Mouse (Mus musculus) right cerebral cortex, postnatal 10 days (tissue): ENCODE results near the gene Dpy30.

Experiments used
- DNase-seq, 2 experiments: peaks; one replicate each; pipeline ENCODE4 v3.0.0; 2021; ENCODE audit warnings: low spot score in 2 of 2

Gene Dpy30

GRCm38 (mm10) chr17:74264333-74265155 is 59.2 kb downstream of the Dpy30 start:
- no peak for DNase-seq

DNA sequence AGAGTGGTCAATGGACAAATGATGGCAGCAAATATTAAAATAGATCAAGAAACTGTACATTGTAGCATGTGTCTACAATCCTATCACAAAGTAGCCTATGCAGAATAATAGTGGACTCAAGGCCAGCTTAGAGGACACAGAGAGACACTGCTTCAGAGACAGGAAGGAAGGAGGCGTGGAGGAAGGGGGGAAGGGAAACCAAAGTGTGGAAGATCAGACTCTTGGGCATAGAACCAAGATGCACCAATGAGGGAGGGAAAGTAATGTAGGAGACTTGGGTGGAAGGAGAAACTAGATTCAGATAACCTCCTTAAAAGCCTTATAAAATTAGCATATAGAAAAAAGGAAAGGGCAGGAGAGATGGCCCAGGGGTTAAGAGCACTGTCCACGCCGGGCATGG is 61.3 kb downstream of the Dpy30 start:
- no peak for DNase-seq
